Mouse (Mus musculus) kidney, adult 9 months (tissue): ENCODE measurements at regions not wholly inside any gene's neighbourhood (a gene's known extent, or its start where the extent isn't known, plus 50 kb on each side); places are given as distances from the start of the nearest gene placed in this dataset.
A peak's percentile ranks its signal among the peaks of the same experiment; 100 is the strongest.

Experiments used
- DNase-seq: peaks from one replicate; pipeline ENCODE4 v3.0.0; 2022

DNA sequence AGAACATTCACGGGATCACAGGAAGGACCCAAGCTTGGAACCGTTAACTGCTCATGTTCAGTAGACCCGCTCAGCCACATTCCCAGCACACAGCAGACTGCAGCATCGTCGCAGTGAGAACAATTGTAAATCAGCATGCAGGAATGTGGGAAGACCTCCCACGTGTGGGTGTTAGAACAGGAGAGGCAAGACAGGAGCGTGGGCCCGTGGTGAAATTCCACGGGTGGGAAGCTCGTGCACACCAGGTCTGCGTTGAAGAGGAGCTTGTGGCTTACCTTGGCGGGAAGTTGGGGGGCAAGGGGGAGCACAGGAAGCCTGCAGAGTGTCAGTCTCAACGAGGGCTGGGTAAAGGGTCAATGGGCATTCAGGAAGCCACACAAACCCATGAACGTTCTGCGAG lies 238.2 kb upstream of the Dio3 start:
- no peak for DNase-seq

GRCm38 (mm10) chr12:110041782-110042181 lies 237.1 kb upstream of the Dio3 start:
- DNase-seq = no peak

DNA sequence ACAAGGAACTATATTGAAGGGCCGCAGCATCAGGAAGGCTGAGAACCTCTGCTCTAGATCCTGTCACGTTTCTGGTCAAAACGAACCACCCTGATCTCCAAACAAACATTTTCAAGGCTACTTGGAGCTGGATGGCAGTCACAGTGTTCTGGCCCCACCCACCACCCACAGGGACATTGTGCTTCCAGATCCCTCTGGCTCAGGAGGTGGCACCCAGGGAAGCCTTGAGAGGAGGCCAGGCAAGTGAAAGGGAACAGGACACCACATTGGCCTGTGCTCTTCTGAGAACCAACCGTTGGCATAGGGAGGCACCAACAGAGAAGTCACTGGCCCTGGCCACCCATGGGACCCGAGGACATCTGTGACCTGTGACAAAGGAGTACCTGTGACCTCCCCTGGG lies 234.6 kb upstream of the Dio3 start:
- DNase-seq = no peak

DNA sequence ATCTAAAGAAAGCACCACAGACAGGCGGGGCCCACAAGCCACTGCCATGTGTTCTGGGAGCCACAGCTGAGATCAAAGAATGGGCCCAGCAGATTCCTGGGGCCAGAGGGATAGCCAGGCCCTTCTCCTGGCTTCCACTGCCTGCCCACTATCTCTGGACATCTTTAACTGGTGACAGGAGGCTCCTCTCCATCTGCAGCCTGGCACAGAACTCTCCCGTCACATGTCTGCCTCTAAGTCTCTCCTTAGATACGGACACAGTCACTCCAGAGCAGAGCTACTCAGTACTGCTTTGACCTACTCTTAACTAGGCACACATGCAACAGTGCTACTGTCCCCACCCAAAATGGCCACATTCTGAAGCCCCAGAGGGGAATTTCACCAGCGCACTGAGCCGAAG lies 234.1 kb upstream of the Dio3 start:
- DNase-seq = no peak

DNA sequence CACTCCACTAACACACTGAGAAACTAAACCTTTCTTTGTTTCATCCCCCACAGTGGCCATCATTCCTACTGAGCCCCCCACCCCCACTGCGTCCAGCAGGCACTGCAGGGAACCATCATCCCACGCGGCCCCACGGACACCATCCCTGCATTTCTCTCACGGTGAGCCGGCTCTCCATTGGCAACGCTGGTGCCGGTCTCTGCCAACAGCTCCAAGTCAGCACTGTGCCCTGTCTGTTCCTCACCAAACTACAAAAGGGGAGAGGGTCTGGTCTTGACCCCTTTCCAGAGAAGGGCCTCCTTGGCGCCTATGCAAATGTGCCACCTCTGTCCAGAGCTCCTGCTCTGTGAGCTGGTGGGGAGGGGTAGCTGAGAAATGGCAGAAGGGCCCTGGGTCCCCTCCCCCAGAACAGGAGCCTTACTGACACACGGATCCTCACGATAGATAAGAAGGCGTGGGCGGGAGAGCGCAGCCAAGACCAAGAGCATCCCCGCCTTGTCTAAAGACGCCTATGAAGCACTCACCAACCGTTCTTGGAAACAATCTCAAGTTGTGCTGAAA lies 233.0 kb upstream of the Dio3 start:
- DNase-seq = no peak

GRCm38 (mm10) chr12:110046613-110047012 lies 232.3 kb upstream of the Dio3 start:
- DNase-seq = no peak

DNA sequence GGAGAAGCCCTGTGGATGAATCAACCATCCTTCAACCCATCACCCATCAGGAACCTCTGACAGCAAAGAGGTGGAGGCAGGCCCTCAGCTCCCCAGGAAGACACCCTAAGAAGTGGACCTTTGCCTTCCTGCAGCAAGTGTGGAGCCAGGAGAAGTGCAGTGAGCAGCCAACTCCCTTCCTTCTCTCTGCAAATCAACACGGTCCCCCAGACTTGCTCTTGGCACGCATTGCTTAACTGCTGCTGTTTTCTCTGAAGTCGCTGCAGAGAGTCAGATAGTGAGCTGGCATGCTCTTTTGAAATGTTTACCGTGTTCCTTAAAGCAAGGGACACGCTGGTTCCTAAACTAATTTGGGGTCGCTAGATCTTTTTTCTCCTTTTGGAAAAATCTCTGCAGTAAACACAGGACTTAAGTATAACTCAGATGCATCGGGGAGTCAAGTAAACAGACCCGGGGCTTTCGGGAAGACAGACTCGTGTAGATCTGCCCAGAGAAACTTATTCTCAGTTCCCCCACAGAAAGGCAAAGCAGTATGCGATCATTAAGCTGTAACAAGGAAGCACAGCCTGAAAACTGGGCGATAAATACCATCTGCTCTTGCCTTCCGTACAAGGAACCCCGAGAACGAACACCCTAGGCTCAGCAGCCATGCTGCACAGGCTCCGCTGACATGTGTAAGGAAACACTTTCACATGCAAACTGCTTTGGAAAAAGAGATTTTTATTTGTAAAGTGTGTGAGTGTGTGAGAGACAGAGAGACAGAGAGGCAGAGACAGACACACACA lies 231.2 kb upstream of the Dio3 start:
- no peak for DNase-seq

GRCm38 (mm10) chr12:110049154-110049736 lies 229.6 kb upstream of the Dio3 start:
- DNase-seq = no peak

- no peak for DNase-seq
Measured at GRCm38 (mm10) chr12:110059321-110059720, 219.5 kb upstream of the Dio3 start.

GRCm38 (mm10) chr12:110061961-110062360 lies 216.9 kb upstream of the Dio3 start:
- no peak for DNase-seq

- no peak for DNase-seq
Measured at GRCm38 (mm10) chr12:110063013-110063412, 215.9 kb upstream of the Dio3 start.

GRCm38 (mm10) chr12:110066361-110066885 lies 212.4 kb upstream of the Dio3 start:
- no peak for DNase-seq

GRCm38 (mm10) chr12:110070506-110070905 lies 208.4 kb upstream of the Dio3 start:
- no peak for DNase-seq

DNA sequence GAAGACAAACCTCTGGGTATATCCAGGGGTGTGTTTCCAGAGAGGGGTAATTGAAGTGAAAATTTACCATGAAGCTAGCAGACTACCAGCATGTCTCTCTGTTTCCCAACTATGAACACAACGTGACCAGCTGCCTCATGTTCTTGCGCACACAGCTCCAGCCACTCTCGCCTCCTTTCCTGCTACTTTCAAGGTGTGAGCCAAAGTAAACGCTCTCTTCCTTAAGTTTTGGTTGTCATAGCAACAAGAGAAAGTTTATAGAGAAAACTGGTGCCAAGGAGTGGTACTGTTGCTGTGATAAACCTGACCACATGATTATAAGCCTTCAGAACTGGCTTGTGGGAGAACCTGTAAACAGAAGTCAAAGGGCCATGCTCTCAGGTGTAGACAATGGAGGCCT lies 207.0 kb upstream of the Dio3 start:
- no peak for DNase-seq

- no peak for DNase-seq
Measured at GRCm38 (mm10) chr12:110074921-110075320, 203.9 kb upstream of the Dio3 start.

GRCm38 (mm10) chr12:110077211-110077884 lies 201.5 kb upstream of the Dio3 start:
- DNase-seq = peak; percentile 49

DNA sequence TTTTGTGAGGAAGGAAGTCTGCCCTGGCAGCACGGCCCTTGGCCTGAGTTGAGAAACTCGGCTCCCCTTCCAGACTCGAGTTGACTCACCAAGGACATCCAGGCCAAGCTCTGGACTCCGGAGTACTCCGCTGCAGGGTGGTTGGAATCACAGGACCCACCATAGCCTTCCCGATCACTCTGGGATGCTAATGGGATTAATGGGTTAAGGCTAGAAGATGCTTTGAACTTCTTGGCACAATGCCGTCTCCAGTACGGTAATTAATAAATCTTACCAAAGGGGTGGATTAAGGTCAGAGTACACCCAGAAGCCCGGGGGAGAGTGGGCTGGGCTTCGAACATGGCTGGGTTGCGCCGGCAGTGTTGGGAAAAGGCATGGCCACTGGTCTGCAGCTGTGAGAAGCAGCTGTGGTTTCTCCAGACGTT lies 200.8 kb upstream of the Dio3 start:
- peak; percentile 54 for DNase-seq

- DNase-seq = no peak
Measured at GRCm38 (mm10) chr12:110081831-110082615, 196.8 kb upstream of the Dio3 start.

DNA sequence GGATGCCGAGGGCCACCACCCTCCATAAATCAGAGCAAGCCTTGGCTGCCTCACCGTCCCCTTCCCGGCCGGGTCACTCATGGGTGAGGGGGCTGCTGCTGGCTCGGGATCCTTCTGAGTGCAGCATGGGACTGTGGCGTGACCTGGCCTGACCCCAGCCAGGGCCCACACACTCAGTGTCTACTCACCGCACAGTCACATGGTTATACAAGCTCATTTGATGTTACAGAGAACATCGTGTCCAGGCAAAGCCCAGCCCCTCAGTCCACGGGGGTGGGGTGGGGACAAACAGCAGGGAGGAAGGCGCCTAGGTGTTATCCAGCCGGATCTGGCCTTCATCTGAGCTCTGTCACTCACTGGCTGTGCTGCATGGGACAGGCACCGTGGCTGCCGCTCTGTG lies 195.9 kb upstream of the Dio3 start:
- peak; percentile 25 for DNase-seq

GRCm38 (mm10) chr12:110083471-110083870 lies 195.4 kb upstream of the Dio3 start:
- DNase-seq = no peak

GRCm38 (mm10) chr12:110086921-110087320 lies 191.9 kb upstream of the Dio3 start:
- no peak for DNase-seq

DNA sequence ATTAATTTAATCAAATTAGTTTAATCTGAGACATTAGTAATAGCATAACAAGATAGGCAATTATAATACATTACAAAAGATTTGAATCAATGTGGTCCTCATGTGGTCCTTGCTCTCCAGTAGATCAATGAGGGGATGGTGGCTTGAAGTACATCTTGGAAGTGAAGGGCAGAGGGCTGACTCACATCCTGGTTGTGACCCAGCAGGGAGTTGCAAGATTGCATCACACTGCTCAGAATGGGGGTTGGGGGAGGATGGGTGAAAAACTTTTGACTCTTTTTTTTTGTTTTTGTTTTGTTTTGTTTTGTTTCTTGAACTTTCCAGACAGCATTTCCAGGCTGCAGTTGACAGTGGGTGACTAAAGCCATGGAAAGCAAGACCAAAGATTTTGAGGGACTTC lies 191.1 kb upstream of the Dio3 start:
- DNase-seq = no peak

GRCm38 (mm10) chr12:110102186-110102585 lies 176.7 kb upstream of the Dio3 start:
- DNase-seq = no peak
